Mouse (Mus musculus): ENCODE measurements around the gene Rabac1.

DNA sequence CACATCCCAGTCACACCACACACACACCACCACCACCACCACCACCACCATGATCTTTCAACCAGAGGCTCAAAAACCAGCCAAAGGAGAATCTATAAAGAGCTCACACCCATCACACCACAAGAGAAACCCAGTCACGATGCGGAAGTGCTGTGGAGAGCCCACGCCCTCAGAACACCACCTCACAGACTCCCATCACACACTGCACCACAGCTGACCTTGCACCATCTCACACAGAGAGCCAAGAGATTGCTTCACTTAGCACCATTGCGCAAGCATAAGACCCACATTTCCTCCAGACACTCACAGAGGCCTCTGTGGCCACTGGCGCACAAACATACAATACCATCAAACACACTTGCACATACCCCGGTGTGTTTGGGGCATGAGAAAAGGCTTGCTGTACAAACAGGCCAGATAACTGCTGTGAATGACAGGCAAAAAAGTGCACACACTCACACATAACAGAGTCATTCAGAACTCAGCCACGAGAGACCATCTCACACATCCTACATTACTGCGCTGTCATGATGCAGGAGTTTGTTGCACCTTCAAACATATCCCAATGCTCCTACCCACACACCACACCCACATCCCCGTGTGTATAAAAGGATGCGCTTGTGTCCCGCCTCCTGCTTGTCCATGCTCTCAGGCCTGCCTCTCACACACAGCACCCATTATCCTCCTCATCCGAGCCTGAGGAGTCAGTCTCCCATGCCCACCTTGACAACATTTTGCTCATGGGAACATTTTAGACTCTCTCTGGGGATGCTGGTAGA, 34.2 kb upstream of the Rabac1 start:
- no peak for TF ChIP-seq CTCF (IDR thresholded peaks at IDR 0.05; ENCODE audit: insufficient read depth, low read length)
- no peak for TF ChIP-seq POLR2A (IDR thresholded peaks at IDR 0.05; ENCODE audit: borderline replicate concordance, extremely low read depth, low read depth, low read length)
